Mouse (Mus musculus) ES-Bruce4 (cell line): ENCODE measurements around the gene Scn9a. TPM values are rescaled to one million over a fixed set of nuclear protein-coding genes. Genes with fewer than 3 reads are reported as not detected.

Source experiments
- H3K27ac ChIP-seq: 2 replicates; pipeline ENCODE4 v1.5.1; 2012; ENCODE audit warnings: low read length, inconsistent platforms; ENCODE audit not compliant: insufficient read depth
- H3K27me3 ChIP-seq: 2 replicates; pipeline ENCODE4 v1.6.1; 2012; ENCODE audit warnings: mild to moderate bottlenecking, low read length, inconsistent platforms; ENCODE audit not compliant: control insufficient read depth, poor library complexity, insufficient read depth, severe bottlenecking
- H3K36me3 ChIP-seq: 2 replicates; pipeline ENCODE4 v1.6.1; 2012; ENCODE audit warnings: inconsistent platforms, mild to moderate bottlenecking, low read length, moderate library complexity; ENCODE audit not compliant: control insufficient read depth, poor library complexity, insufficient read depth, severe bottlenecking
- H3K4me1 ChIP-seq: one replicate; pipeline ENCODE4 v1.8.1; 2011; ENCODE audit warnings: low read length; ENCODE audit not compliant: control insufficient read depth, insufficient read depth
- H3K4me3 ChIP-seq: 2 replicates; pipeline ENCODE4 v1.5.1; 2011; ENCODE audit warnings: low read depth, mild to moderate bottlenecking, low read length
- H3K9ac ChIP-seq: 2 replicates; pipeline ENCODE4 v1.6.1; 2012; ENCODE audit warnings: low read depth, mild to moderate bottlenecking, inconsistent platforms; ENCODE audit not compliant: poor library complexity, severe bottlenecking
- H3K9me3 ChIP-seq: replicated peaks from 2 replicates; pipeline ENCODE4 v1.6.1; 2012; ENCODE audit warnings: mild to moderate bottlenecking, low read length, inconsistent platforms; ENCODE audit not compliant: control insufficient read depth, poor library complexity, insufficient read depth, severe bottlenecking
- CTCF ChIP-seq: IDR thresholded peaks from one replicate; pipeline ENCODE4 v1.8.1; 2011; ENCODE audit warnings: low read depth, low read length
- EP300 ChIP-seq: IDR thresholded peaks from 2 replicates; pipeline ENCODE4 v1.6.1; 2011; ENCODE audit warnings: low read depth, low read length; ENCODE audit not compliant: insufficient read depth
- POLR2A ChIP-seq: IDR thresholded peaks from one replicate; pipeline ENCODE4 v1.8.1; 2011; ENCODE audit warnings: low read length; ENCODE audit not compliant: insufficient read depth
- polyA plus RNA-seq: library from polyadenylated mRNA; stranded (reverse); fragments of >200 nt; gene quantifications from 2 replicates; pipeline ENCODE4 v1.2.4, GENCODE M21; 2011; ENCODE audit warnings: low read depth; ENCODE audit not compliant: missing spikeins, insufficient read depth, insufficient read length

Scn9a gene
- polyA plus RNA-seq, 1 experiment: 0.28 TPM

DNA sequence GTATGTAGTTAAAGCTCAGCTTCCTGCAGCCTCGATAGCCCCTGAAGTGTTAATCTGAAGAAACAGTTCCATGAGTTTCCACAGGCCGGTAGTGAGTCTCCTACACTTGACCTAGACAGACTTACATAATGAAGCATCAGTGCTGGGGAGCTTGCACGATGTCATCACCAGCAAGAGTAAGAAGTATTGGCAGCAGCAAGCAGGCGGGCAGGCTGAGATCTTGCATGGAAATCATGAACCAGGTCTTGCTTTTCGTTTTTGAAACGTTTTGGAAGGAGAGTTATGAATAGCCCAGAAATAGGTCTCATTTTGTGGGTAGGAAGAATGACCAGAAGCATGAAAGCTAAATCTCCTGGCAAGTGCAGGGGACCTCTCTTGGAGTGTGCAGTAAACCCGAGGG lies 194.1 kb downstream of the Scn9a start, which contains the start of gene Scn1a:
Scn1a (minus strand) TSS at position 130 of the 400 bp plus-strand sequence.
- TF ChIP-seq POLR2A: no peak
- no peak for TF ChIP-seq EP300
- TF ChIP-seq CTCF: no peak
- H3K27ac ChIP-seq: no peak within 1 kb of the TSS
- H3K9ac ChIP-seq: no peak within 1 kb of the TSS
- no peaks in the 10 kb centered on the region for H3K27me3 ChIP-seq
- no peak within 1 kb of the TSS for H3K4me3 ChIP-seq
- no peaks in the 10 kb centered on the region for H3K9me3 ChIP-seq
- H3K36me3 ChIP-seq: no peaks in the 10 kb centered on the region
- no peaks in the 10 kb centered on the region for H3K4me1 ChIP-seq

DNA sequence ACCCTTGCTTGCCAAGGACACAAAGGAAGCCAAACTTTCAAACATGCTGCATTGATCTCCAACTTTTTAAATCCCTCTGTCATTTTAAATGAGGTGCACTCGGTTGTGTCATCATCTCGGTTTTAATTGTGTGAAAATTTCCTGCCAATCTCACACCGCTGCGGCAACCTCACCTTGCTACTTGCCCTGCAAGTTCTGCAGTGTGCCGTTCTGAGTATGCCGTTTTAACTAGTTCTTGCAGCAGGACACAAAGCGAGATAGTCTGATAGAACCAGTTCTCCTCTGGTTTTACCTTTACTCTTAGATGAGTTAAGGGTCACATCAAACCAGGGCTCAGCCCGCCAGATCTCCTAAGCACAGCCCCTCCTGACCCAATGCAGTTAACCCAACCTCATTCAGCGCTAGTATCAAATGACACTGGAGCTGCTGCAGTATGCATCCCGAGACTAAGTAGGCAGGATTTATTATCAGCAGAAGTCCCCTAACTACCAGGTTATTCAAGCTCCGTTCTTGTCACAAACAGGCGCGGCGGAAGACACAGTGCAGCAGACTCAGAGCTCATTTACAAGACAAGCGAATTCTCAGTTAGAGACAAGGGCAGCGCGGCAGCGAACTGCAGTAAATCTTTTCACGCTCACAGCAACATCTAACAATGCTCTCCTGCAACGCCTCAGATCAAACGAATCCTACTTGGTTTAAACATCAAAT lies 194.8 kb downstream of the Scn9a start:
- Histone ChIP-seq H3K9ac (no peak overlapping the region), H3K9me3 (no peaks in the 10 kb centered on the region)

DNA sequence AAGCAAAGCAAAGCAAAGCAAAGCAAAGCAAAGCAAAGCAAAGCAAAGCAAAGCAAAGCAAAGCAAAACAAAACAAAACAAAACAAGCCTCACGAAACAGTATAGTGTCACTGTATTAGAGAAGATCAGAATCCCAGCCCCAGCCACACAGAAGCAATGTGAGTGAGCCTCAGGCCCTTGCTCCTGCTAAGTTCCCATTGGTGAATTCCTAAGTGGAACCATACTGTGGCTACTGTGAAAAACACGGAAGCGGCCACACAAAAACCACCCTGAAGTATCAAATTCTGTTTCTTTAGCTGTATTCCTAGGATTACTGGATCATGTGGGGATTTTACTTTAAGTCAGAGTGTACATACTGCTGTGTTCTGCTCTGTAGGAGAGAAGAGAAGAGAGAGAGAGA lies 198.5 kb downstream of the Scn9a start:
- Histone ChIP-seq H3K4me3 (no peak overlapping the region), H3K36me3 (no peaks in the 10 kb centered on the region), H3K27me3 (no peaks in the 10 kb centered on the region), H3K9ac (no peak overlapping the region), H3K4me1 (no peaks in the 10 kb centered on the region), H3K27ac (no peak overlapping the region), H3K9me3 (no peaks in the 10 kb centered on the region)
- TF ChIP-seq CTCF (no peak), EP300 (no peak), POLR2A (no peak)

More for the DNA sequence above, 194.8 kb downstream of the Scn9a start:
- no peak overlapping the region for H3K4me3 ChIP-seq
- no peaks in the 10 kb centered on the region for H3K36me3 ChIP-seq
- TF ChIP-seq CTCF: no peak
- TF ChIP-seq EP300: 0 out of 2 replicates have a peak, but pooled peaks have one; percentile 51
- no peak for TF ChIP-seq POLR2A
- H3K27me3 ChIP-seq: no peaks in the 10 kb centered on the region
- H3K4me1 ChIP-seq: no peaks in the 10 kb centered on the region
- no peak overlapping the region for H3K27ac ChIP-seq

Other genes with a start within 250 kb of the Scn9a start
- 0.23 and 0.25 TPM in 2 replicates for gene Scn1a, start 194.1 kb downstream of the Scn9a start, polyA plus RNA-seq
- gene Scn7a, start 150.0 kb upstream of the Scn9a start, polyA plus RNA-seq: not detected in 2 replicates